Mouse (Mus musculus) liver, adult 2 months (tissue): ENCODE measurements around the gene Vmn2r50. TPM values are rescaled to one million over a fixed set of nuclear protein-coding genes. Genes with fewer than 3 reads are reported as not detected.
"Not testable (repeated sequence)": the region's sequence is repeated elsewhere in the genome, so short reads cannot be mapped to it uniquely, and the experiment has no call there.

ENCODE experiments used
- DNase-seq: peaks from one replicate; pipeline ENCODE4 v3.0.0-alpha.2; 2011; ENCODE audit warnings: low read depth, low spot score; ENCODE audit errors: extremely low read depth
- H3K27ac ChIP-seq: fragments of 200-500 bp; replicated peaks from 2 replicates; pipeline ENCODE4 v1.5.1; 2012; ENCODE audit warnings: low read depth, mild to moderate bottlenecking, control low read depth, inconsistent platforms, low read length; ENCODE audit not compliant: insufficient read depth
- H3K27me3 ChIP-seq: fragments of 200-500 bp; 2 replicates; pipeline ENCODE4 v1.6.1; 2012; ENCODE audit warnings: mild to moderate bottlenecking, moderate library complexity, low read length, inconsistent platforms; ENCODE audit not compliant: control insufficient read depth, insufficient read depth
- H3K36me3 ChIP-seq: fragments of 200-500 bp; 2 replicates; pipeline ENCODE4 v1.6.1; 2012; ENCODE audit warnings: low read length, inconsistent platforms; ENCODE audit not compliant: control insufficient read depth, insufficient read depth
- H3K4me1 ChIP-seq: fragments of 200-500 bp; 2 replicates; pipeline ENCODE4 v1.6.1; 2011; ENCODE audit warnings: low read length; ENCODE audit not compliant: control insufficient read depth, insufficient read depth
- H3K4me3 ChIP-seq: fragments of 200-500 bp; 2 replicates; pipeline ENCODE4 v1.5.1; 2011; ENCODE audit warnings: low read depth, mild to moderate bottlenecking, control low read depth, low read length, moderate library complexity; ENCODE audit not compliant: insufficient read depth
- H3K79me2 ChIP-seq: fragments of 200-500 bp; 2 replicates; pipeline ENCODE4 v1.6.1; 2012; ENCODE audit warnings: inconsistent platforms, mild to moderate bottlenecking, low read length, moderate library complexity; ENCODE audit not compliant: control insufficient read depth, insufficient read depth
- H3K9ac ChIP-seq: fragments of 200-500 bp; 2 replicates; pipeline ENCODE4 v1.6.1; 2012; ENCODE audit warnings: low read depth, mild to moderate bottlenecking, control low read depth, inconsistent platforms, low read length
- WGBS: fragments of 180-500 bp; shearing (Covaris S2); methylation state at CpG from one replicate; pipeline ENCODE4 v1.1.7; 2018; 5-methylcytosine and 5-hydroxymethylcytosine counted together
- polyA plus RNA-seq: library from polyadenylated mRNA; depleted of rRNA; stranded (reverse); fragments of >200 nt; gene quantifications from 2 replicates; pipeline ENCODE4 v1.2.3, GENCODE M21; 2012; rRNA removed
- total RNA-seq: library from RNA; depleted of rRNA; stranded (reverse); fragments of >200 nt; gene quantifications from 2 replicates; pipeline ENCODE4 v1.2.3, GENCODE M21; 2014; rRNA removed

Gene Vmn2r50
- total RNA-seq (not detected in 2 replicates), polyA plus RNA-seq (not detected in 2 replicates)

GRCm38 (mm10) chr7:10053196-10053595, at the start of gene Vmn2r50:
Gene Vmn2r50, minus strand, starts transcription at chr7:10053296.
- H3K79me2 ChIP-seq, H3K4me3 ChIP-seq, H3K36me3 ChIP-seq, H3K9ac ChIP-seq, H3K4me1 ChIP-seq, H3K27ac ChIP-seq, DNase-seq, H3K27me3 ChIP-seq: not testable (repeated sequence)

GRCm38 (mm10) chr7:9992157-9992556, 60.9 kb downstream of the Vmn2r50 start, which contains the start of gene Vmn2r49:
Gene Vmn2r49, minus strand, starts transcription at chr7:9992257.
- H3K4me1 ChIP-seq, DNase-seq, H3K27me3 ChIP-seq, H3K9ac ChIP-seq, H3K36me3 ChIP-seq, H3K27ac ChIP-seq, H3K4me3 ChIP-seq, H3K79me2 ChIP-seq: not testable (repeated sequence)
- WGBS, result 50% methylated on average over 2 of the region's 2 CpGs

Other genes starting within 250 kb of the Vmn2r50 start
- not detected in 2 replicates for gene Vmn2r47, start 212.0 kb downstream of the Vmn2r50 start, total RNA-seq
- gene Vmn2r47, start 212.0 kb downstream of the Vmn2r50 start, polyA plus RNA-seq, result not detected in 2 replicates
- gene Vmn2r48, start 99.7 kb downstream of the Vmn2r50 start, total RNA-seq, result not detected in 2 replicates
- gene Vmn2r48, start 99.7 kb downstream of the Vmn2r50 start, polyA plus RNA-seq, result not detected in 2 replicates
- not detected in 2 replicates for gene Vmn2r49, start 61.0 kb downstream of the Vmn2r50 start, total RNA-seq
- gene Vmn2r49, start 61.0 kb downstream of the Vmn2r50 start, polyA plus RNA-seq, result not detected in 2 replicates
- not detected in 2 replicates for gene Vmn2r51, start 52.4 kb upstream of the Vmn2r50 start, total RNA-seq
- not detected in 2 replicates for gene Vmn2r51, start 52.4 kb upstream of the Vmn2r50 start, polyA plus RNA-seq
- gene Vmn2r52, start 123.3 kb upstream of the Vmn2r50 start, total RNA-seq, result not detected in 2 replicates
- not detected in 2 replicates for gene Vmn2r52, start 123.3 kb upstream of the Vmn2r50 start, polyA plus RNA-seq
- not detected in 2 replicates for gene Vmn1r66, start 224.7 kb upstream of the Vmn2r50 start, total RNA-seq
- not detected in 2 replicates for gene Vmn1r66, start 224.7 kb upstream of the Vmn2r50 start, polyA plus RNA-seq